Mouse (Mus musculus) heart, adult 18-20 months (tissue): ENCODE data around the gene Prss3. TPM values are rescaled to one million over a fixed set of nuclear protein-coding genes. Genes with fewer than 3 reads are reported as not detected.
"Not testable (repeated sequence)": the region's sequence is repeated elsewhere in the genome, so short reads cannot be mapped to it uniquely, and the experiment has no call there.

Experiments used
- DNase-seq, 2 experiments: peaks; one replicate each; pipeline ENCODE4 v3.0.0; 2021 to 2022; ENCODE audit warnings: mixed read lengths in 1 of 2
- long read RNA-seq, 2 experiments: library from polyadenylated mRNA; stranded (forward); transcript quantifications; one replicate each; pipeline ENCODE4 v2.0.0; 2021
- total RNA-seq, 2 experiments: library from RNA; stranded (reverse); gene quantifications; 2 replicates each; pipeline ENCODE4 v1.2.3; 2021

Gene Prss3
- total RNA-seq = not detected
- long read RNA-seq, experiment 1 = 0 reads
- long read RNA-seq, experiment 2 = 0 reads

DNA sequence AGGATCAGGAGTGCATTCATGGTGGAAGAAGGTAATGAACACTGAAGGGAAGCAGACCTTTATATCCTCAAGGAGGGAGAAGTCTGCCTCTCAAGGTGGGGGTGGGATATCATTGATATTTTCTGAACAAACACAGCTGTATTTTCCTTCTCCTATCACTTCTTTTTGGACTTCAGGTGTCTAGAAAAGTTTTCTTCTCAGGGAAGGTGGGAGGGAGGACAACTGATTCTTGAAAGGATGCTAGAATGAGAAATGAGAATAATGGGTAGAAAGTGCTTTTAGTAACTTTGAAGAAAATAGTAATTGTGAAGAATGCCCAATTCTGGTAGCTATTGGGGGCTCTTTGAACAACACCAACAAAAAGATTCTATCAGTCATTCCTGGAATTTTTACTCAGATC is at the start of gene Prss3:
Gene Prss3, minus strand, starts transcription at position 101 of the 400 bp plus-strand sequence.
- not testable (repeated sequence) for DNase-seq

DNA sequence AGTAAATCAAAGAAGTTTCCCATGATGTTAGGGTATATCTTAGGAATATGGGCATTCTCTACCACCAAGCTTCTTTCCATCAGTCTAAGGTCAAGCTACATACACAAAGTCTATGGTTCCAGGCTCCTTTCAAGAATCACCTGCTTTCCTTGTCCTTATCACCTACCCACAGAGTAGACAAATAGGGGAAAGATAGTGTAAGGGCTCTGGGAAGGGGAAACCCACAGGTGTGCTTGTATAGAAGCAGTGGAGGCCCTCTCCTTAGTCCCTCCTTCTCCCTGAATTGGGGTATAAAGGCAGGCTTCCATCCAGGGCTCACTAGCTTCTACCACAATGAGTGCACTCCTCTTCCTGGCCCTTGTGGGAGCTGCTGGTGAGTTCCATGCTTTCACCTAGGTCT is 14.6 kb upstream of the Prss3 start, which contains the start of gene Gm5771:
Gene Gm5771, plus strand, starts transcription at position 301 of the 400 bp plus-strand sequence.
- DNase-seq = not testable (repeated sequence)

DNA sequence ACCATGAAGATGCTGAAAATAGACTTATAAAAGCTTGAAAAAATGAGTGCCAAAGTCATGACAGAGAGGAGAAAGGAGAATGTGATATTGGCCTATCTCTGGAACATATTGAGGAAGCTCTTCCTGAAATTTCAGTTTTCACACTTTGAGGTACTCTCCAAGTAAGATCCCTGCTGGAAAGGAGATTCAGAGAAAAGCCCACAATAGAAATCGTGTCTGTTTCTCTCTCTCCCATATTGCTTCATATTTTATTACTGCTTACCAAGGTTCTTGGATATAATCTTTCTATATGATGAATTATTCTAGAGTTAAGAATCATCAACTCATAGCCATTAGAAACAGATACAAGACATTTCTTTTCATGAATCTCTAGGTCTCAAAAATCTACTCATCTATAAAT is 14.2 kb upstream of the Prss3 start:
- DNase-seq = not testable (repeated sequence)

DNA sequence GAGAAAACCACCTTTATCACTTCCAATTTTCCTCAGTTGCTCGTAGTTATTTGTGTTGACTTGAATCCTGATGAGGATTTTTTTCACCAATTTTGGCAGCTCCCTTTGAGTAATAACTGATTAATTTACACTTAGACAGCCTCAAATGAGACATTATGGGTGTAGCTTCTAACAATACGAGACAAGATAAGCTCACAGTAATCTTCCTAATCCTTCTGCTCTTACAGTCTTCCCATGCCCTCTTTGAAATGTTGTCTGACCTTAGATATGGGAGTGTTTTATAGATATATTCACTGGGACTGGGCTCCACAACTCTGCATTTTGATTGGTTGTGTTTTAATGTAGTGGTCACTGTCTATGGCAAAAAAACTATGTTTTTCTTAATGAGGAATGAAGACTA is 9.3 kb upstream of the Prss3 start:
- no peak for DNase-seq

DNA sequence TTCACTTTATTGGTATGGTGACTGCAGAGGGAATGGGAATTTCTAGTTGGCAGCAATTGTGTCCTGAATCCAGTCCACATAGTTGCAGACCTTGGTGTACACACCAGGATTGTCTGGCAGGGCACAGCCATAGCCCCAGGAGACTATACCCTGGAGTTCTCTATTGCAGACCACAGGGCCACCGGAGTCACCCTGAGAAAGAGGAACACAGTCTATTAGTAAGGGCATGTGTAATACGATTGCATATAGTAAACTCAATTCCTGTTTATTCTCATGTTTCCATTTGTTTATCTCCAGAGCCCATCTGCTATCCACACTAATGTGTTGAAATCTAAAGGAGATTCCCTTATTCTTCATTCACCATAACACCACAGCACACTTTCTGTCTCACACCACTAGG is 3.7 kb downstream of the Prss3 start:
- not testable (repeated sequence) for DNase-seq

DNA sequence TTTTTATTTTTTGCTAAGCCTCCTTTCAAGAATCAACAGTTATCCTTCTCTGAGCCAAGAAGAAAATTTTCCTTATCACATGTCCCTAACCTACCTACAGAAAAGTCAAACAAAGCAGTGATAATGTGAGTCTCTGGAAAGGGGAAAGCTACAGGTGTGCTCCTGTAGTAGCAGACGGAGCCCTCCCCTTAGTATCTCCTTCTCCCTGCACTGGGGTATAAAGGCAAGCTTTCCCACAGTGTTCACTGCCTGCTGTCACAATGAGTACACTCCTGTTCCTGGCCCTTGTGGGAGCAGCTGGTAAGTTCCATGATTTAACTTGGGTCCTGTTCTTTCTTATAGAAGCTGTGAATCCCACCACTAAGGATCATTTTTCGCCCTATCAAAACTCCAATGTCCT is 23.5 kb downstream of the Prss3 start, which contains the start of gene Try10:
Gene Try10, plus strand, starts transcription at position 174 of the 400 bp plus-strand sequence.
- DNase-seq = no peak

Other genes starting within 250 kb of the Prss3 start
- not detected for gene Try4, start 75.4 kb downstream of the Prss3 start, total RNA-seq
- not detected for gene Try5, start 60.8 kb downstream of the Prss3 start, total RNA-seq
- not detected for gene Try10, start 23.6 kb downstream of the Prss3 start, total RNA-seq
- gene Gm5771, start 14.7 kb upstream of the Prss3 start, total RNA-seq = not detected
- not detected for gene Gm10334, start 68.5 kb upstream of the Prss3 start, total RNA-seq
- not detected for gene Prss1, start 81.3 kb upstream of the Prss3 start, total RNA-seq
- not detected for gene Prss2, start 144.1 kb upstream of the Prss3 start, total RNA-seq
- gene Ephb6, start 227.8 kb upstream of the Prss3 start, total RNA-seq = 1 to 10 TPM; 1.3 to 1.8 TPM